Mouse (Mus musculus) CD8-positive naive resting alpha-beta T cell, adult 2 months (primary cell): ENCODE results near the gene Akap8l.

ENCODE experiments used
- DNase-seq, 2 experiments: peaks; one replicate each; pipeline ENCODE4 v3.0.0; 2022; ENCODE audit warnings: low read depth in 2 of 2, low spot score in 2 of 2

Akap8l gene

DNA sequence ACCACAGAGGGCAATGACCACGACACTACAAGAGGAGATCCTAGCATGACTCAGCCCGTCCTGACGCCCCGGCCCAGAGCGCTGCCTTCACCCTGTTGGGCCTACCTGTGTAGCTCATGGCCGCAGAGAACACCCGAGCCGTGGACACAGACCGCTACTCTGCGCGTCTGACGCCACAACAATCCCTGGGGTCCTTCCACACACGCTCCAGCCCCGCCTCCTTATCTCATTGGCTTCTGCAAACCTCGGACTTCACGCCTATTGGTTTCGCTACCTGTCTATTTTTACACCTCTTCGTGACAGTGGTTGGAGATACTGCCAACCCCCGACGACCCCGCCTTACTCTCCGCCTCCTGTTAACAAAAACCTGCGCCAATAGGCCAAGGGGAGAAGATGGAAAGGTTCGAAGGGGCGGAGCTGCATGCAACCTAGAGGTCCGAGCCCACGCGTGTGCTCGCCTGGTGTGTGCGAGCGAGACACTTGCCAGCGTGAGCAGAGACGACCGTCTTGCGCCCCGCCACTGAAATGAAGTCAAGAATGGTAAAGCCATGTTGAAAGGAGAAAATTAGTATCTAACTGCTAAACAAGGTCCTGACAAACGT, at the start of gene Akap8l:
TSS of gene Akap8l (minus strand) at position 226 of the 602 bp plus-strand sequence.
- peak; percentile 88 to 91 for DNase-seq

GRCm38 (mm10) chr17:32396266-32396665, 45.9 kb upstream of the Akap8l start:
- no peak for DNase-seq

DNA sequence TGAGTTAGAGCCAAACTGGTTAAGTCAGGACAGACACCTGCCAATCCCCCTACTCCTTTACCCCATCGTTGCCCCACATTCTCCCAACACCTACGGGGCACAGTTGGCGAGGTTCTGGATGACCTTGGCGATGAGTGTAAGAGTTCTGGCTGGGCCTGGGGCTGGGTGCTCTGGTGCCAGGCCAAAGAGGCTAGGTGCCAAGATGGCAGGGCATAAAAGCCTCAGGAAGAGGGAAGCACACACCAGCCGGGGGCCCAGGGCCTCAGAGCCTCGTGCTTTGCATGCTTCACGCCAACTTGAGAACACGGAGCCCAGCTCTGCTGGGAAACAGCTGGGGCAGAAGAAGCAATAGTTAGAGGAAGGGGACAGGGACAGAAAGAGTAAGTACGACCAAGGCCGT, 43.5 kb upstream of the Akap8l start:
- DNase-seq, result no peak

- DNase-seq, result peak; percentile 84 to 92
Observed at GRCm38 (mm10) chr17:32389101-32389659, 38.8 kb upstream of the Akap8l start, which contains the start of gene Wiz. TSS of gene Wiz (minus strand) at chr17:32389439.

DNA sequence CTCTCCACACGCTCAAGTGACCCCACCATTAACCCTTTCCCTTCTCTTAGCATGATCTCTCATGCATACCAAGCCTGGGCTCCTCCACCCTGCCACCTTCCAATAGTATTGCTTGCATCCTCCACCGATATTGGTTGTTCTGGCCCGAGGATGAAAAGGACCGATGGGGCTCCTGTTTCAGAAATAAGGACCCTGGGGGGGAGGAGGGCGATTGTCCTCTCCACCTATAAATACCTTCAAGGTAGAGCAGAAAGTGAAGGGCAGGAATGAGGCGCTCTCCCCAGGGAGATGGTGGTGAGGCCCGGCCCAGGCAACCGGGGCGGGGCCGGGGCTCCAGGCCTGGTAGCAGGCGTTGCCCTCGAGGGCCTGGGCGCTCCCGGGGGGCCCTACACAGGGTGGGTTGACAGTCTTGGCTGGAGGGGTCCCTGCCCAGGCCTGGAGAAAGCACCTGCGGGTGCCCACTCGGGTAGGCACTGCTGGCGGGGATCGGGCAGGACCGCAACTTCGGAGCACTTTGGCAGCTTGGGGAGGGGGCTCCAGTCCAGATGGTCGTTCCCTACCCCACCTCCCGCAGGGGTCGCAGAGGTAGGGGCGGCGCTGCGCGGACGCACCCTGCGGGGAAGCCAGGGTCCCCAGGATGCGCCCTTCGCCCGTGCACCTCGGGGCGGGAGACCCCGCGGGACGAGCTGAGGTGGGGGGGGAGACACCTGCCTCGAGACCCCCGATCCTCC, 38.1 kb upstream of the Akap8l start:
- no peak for DNase-seq

- DNase-seq, result no peak
Observed at GRCm38 (mm10) chr17:32387986-32388369, 37.6 kb upstream of the Akap8l start.

DNA sequence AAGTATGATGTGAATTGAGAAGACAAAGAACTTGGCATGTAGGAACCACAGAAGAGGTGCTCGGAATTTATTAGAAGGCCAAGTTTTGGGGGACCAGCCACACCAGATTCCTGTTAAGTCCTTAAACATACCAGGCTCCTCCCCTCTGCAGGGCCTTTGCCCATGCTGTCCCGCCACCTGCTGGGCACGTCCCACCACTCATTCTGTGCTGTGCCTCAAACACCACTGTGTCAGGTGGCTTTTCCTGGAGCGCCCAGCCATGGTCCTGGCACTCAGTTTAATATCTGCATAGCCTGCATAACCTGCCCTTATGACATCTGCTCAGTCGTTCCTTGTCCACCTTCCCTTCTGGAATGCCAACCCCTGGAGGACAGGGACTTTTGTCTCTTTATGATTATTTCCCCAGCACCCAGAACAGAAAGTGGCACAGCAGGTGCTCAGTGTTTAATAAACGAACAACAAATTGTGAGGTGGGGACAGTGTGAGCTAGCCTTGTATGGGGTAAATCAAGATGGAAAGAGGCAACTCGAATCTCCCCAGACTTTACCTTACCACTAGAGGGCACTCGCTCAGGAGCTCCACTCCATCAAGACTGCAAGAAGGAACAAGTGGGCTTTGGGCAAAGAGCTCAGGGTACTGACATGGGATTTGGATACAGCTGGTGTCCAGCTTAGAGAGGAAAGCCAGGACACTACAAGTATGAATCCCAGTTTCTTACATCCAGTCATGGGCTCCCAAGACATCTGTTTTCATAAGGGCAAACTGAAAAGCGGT, 36.4 kb upstream of the Akap8l start:
- peak; percentile 54 to 68 for DNase-seq

DNA sequence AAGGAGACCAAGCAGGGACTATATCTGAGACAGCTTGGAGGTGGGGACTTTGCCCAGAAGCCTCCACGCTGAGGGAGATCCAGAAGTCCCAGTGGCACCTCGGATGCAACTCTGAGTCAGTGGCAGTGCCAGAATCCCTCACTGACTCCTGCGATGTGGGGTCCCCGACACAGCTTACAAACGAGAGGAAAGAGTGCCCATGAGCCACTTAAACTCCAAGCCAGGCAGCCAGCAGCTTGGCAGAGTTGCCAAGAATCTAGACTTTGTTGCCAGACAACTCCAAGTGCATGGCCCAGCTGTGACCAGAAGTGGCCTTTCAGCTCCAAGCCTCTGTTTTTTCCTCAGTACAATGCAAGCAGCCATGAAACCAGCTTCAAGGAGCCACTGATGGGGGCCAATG, 33.3 kb upstream of the Akap8l start:
- DNase-seq, result no peak

- no peak for DNase-seq
Observed at GRCm38 (mm10) chr17:32382576-32382975, 32.2 kb upstream of the Akap8l start.

- DNase-seq, result no peak
Observed at GRCm38 (mm10) chr17:32378786-32379185, 28.4 kb upstream of the Akap8l start.

DNA sequence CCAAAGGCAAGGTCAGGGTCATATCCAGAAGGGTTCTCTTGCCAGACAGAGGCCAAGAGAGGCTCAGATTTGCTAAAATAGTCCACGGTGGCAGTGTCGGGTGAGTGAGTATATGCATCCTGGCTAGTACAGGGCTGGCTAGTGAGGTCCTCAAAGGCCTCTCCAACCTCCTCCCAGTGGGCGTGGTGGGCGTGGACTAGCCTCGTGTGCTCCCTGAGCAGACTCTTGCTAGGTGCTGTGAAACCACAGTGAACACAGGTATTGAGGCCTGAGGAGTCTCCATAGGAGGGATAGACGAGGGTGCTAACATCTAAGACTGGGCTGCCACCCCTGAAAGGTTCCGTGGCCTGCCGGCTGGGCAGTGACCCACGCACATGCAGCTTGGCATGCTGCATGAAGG, 26.7 kb upstream of the Akap8l start:
- no peak for DNase-seq

DNA sequence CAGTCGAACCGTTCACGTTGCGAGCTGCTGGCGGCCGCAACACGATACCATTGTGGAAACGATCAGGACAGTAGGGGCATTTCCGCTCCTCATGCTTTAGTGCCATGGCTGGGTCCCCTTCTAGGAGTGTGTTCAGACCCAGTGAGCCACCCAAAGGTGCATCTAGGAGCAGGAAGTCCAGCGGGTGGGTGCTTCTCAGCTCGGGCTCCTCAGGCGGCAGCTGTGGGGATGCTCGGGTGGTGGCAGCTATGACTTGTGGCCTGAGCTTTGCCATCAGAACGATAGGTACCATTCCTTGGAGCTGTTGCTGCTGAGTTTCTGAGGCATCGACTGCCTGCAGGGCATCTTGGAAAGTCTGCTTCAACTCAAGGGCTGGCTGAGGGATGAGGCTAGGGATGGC, 26.1 kb upstream of the Akap8l start:
- DNase-seq, result no peak

- no peak for DNase-seq
Observed at GRCm38 (mm10) chr17:32368991-32369578, 18.7 kb upstream of the Akap8l start.

DNA sequence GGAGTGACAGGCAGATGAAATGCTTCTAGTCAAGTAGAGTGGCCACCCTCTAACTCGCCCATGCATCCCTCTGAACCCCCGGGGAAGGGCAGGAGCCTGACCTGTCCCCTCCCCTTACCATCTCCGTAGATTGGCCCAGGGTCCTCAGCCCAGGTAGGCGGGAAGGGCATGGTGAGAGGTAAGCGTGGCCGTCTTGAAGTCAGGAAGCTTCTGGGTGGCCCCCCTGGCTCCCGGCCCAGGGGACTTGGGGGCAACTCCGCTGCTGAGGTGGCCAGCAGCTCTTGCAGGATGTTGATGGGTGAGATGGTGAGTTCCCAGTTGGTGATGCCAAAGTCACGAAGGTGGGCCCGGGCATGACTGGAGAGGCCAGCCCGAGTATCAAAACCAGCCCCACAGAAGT, 17.3 kb upstream of the Akap8l start:
- no peak for DNase-seq

DNA sequence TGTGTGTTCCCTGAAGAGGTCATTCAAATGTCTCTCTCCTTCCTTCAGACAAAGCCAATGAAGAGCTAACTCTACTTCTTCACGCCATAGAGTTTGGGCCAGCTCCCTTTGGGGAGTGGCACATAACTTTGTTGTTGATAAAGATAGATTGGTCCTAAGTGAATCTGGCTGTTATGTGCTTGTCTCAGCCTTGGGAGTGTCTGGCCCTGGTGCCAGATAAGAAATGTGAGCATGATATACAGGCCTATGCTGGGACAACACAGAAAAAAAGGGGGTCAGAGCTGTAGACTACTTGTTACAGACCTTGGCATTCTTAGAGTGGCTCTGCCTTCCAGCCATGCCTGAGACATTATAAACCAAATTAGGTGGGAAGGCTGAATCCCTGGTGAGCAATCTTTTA, 14.9 kb upstream of the Akap8l start:
- DNase-seq, result no peak

DNA sequence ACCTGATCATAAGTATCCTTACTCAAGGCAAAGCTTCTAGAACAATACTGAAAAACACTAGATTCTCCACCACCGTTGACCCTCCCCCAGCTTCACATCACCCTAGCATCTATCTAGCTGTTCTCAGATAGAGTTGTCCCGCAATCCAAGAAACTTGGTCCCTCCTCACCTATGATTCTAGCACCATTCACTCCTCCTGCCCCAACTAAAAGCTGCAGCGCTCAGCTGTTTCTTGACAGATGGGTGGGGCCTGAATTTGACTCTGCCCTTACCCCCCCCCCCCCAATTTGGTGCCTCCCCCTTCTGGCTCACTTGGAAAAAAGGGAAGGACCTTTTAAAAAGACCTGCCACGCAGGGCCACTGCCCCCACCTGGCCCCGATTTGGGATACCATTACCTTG, 14.4 kb upstream of the Akap8l start:
- DNase-seq, result no peak

DNA sequence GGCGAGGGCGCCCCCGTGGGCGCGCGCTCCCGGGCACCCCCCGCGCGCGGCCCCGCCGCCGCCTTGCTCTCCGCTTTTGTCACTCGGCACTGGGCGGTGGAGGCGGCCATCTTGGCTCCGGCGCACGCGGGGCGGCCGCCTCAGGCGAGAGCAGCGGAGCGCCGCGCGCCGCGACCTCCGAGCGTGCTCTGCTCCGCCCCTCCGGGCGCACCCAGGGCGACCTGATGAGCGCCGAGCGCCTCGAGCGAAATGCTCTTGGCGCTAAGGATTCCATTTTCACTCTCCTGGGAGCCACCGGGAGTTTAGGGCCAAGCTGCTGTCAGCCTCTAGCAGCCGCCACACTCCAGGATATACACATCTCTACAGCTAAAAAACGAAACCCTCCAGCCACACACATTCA, 13.9 kb upstream of the Akap8l start:
- DNase-seq, result peak; percentile 70 to 74

GRCm38 (mm10) chr17:32363821-32364301, 13.5 kb upstream of the Akap8l start:
- no peak for DNase-seq

- DNase-seq, result no peak
Observed at GRCm38 (mm10) chr17:32362686-32363085, 12.3 kb upstream of the Akap8l start.

DNA sequence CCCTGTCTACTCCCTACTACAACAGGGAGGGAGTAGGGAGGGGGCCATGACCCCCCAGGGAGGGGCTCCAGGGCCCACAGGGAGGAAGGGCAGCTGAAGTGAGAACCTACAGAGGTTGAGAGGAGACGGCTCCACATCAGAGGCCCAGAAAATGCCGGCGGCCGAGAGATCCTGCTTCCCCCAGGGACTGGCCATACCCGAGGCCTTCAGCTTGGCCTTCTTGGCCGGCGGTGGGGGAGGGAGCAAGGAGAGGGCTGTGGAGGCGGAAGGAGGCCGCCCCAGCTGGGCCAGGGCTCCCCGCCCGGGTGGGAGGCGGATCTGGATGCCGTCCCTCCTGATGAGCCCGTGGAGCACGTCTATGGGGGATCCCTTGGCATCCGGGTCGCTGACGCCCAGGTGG, 9.5 kb upstream of the Akap8l start:
- no peak for DNase-seq

DNA sequence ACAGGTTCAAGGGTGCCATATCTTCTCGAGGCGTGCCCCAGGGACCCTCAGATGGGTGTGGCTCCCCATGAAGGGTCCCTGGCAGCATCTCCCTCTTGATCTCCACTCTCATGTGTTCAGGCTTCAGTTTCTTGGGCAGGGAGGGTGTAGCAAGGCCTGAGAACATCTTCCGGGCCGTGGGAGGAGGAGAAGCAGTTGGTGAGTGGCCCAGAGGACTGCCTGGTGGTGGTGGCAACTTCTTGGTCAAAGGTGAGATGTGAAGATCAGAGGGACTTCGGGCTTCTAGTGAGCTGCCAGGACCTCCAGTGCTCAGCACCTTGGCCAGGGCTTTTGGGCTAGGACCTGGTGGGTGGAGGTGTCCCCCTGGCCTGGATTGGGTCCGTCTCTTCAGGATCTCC, 8.5 kb upstream of the Akap8l start:
- DNase-seq, result no peak
